Mouse (Mus musculus) CD4-positive, CD25-positive, alpha-beta regulatory T cell, adult 4 months (primary cell): ENCODE measurements around the gene Calcrl. TPM values are rescaled to one million over a fixed set of nuclear protein-coding genes. Genes with fewer than 3 reads are reported as not detected.

Source experiments
- ATAC-seq: one replicate; pipeline ENCODE4 v1.8.0; 2017
- polyA plus RNA-seq, 2 experiments: library from polyadenylated mRNA; unstranded; fragments of 100-300 nt; shearing (Covaris generic); gene quantifications; one replicate each; pipeline ENCODE4 v1.2.1; 2017

Gene Calcrl
- polyA plus RNA-seq, 2 experiments from 2014 or later = 25.6 to 26.7 TPM

GRCm38 (mm10) chr2:84296517-84296916 lies 128.7 kb downstream of the Calcrl start:
- ATAC-seq = no peak

- ATAC-seq = no peak
Measured at GRCm38 (mm10) chr2:84295068-84295467, 130.1 kb downstream of the Calcrl start.

GRCm38 (mm10) chr2:84294611-84295010 lies 130.6 kb downstream of the Calcrl start:
- no peak for ATAC-seq

GRCm38 (mm10) chr2:84292351-84293000 lies 132.7 kb downstream of the Calcrl start:
- no peak for ATAC-seq

GRCm38 (mm10) chr2:84288940-84289557 lies 136.2 kb downstream of the Calcrl start:
- no peak for ATAC-seq

Other genes with a start within 250 kb of the Calcrl start
- 1 to 10 TPM; 3.9 to 6.5 TPM for gene Tfpi, start 51.4 kb upstream of the Calcrl start, polyA plus RNA-seq
- gene Ctnnd1, start 225.4 kb upstream of the Calcrl start, polyA plus RNA-seq = 1 to 10 TPM in 1 of 2 experiments, under 1 TPM in 1; 0.89 to 1.1 TPM
- under 1 TPM in 1 of 2 experiments, not detected in 1; 0.48 TPM for gene Btbd18, start 233.7 kb upstream of the Calcrl start, polyA plus RNA-seq
- gene Selenoh, start 245.4 kb upstream of the Calcrl start, polyA plus RNA-seq = 100 to 1,000 TPM in 1 of 2 experiments, 10 to 100 TPM in 1; 96.4 to 131 TPM